Mouse (Mus musculus): Measurements from ENCODE around the gene Dffa.
A peak's percentile ranks its signal among the peaks of the same experiment; 100 is the strongest.

DNA sequence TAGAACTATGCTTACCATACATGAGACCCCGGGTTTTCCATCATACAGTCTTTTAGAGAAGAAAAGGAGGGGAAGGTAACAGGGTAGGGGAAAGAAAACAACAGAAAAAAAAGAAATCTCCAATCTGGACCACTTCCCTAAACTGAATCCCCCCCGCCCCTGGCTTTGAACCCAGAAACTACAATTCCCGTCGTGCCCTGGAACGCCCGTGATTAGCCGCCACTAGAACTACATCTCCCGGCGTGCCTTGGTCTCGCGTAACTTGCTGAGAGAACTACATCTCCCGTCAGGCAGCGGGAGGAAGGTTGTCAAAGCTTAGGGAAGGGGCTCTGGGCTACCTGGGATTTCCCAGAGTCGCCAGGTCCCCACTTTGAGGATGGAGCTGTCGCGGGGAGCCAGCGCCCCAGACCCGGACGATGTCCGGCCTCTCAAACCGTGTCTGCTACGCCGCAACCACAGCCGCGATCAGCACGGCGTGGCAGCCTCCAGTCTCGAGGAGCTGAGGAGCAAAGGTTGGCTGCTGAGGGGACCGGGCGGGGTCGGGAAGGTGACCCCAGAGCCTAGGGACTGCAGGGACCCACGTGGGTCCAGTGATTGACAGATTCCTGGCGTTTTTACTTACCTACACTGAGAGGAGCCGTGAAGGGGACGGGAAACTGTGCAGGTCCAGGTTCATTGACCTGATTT, at the start of gene Dffa:
- no peak for TF ChIP-seq ZC3H11A (IDR thresholded peaks at IDR 0.05; ENCODE audit: borderline replicate concordance, low read depth, low read length)
- 0 out of 2 replicates have a peak, but pooled peaks have one; percentile 4 for TF ChIP-seq ZNF384 (IDR thresholded peaks at IDR 0.05; ENCODE audit: low read depth, low read length)
- no peak for TF ChIP-seq MAFK (IDR thresholded peaks at IDR 0.05; ENCODE audit: insufficient read depth, low read depth, low read length)
- peak; percentile 100 for TF ChIP-seq HCFC1 (IDR thresholded peaks at IDR 0.05; ENCODE audit: borderline replicate concordance, insufficient read depth, low read length)

Measured in ES-E14 (cell line).